Mouse (Mus musculus): Measurements from ENCODE around the gene Hdhd3.

GRCm38 (mm10) chr4:62484928-62485327 is 18.3 kb downstream of the Hdhd3 start:
- TF ChIP-seq POLR2A (IDR thresholded peaks at IDR 0.05; ENCODE audit: insufficient read depth, low read depth, low read length) = no peak
- TF ChIP-seq CTCF (IDR thresholded peaks at IDR 0.05) = no peak

Measured in heart, adult 2 months (tissue).